Mouse (Mus musculus) CH12.LX (cell line): ENCODE measurements around the gene Angptl6.

Source experiments
- CHD1 ChIP-seq: IDR thresholded peaks from 2 replicates; pipeline ENCODE4 v1.6.1; 2012; ENCODE audit warnings: low read depth, low read length, improper control_type of control experiment, inconsistent platforms
- CTCF ChIP-seq, 2 experiments: IDR thresholded peaks in 1 of 2; conservative IDR thresholded peaks in 1 of 2; 2 replicates each; pipeline ENCODE4 v1.5.1; 2011 to 2012; ENCODE audit warnings: low read depth in 2 of 2, low read length in 2 of 2, improper control_type of control experiment in 1 of 2, inconsistent platforms in 1 of 2, mild to moderate bottlenecking in 1 of 2, moderate library complexity in 1 of 2
- E2F4 ChIP-seq: IDR thresholded peaks from 2 replicates; pipeline ENCODE4 v1.6.1; 2011; ENCODE audit warnings: low read depth, low read length, improper control_type of control experiment; ENCODE audit not compliant: insufficient replicate concordance
- EP300 ChIP-seq: IDR thresholded peaks from 2 replicates; pipeline ENCODE4 v1.6.1; 2011; ENCODE audit warnings: low read length, improper control_type of control experiment
- GABPA ChIP-seq: IDR thresholded peaks from 2 replicates; pipeline ENCODE4 v1.6.1; 2012; ENCODE audit warnings: low read depth, low read length, improper control_type of control experiment, inconsistent platforms; ENCODE audit not compliant: insufficient replicate concordance
- IRF4 ChIP-seq: IDR thresholded peaks from 2 replicates; pipeline ENCODE4 v1.6.1; 2014; ENCODE audit warnings: low read depth, mild to moderate bottlenecking, inconsistent platforms, low read length, improper control_type of control experiment
- JUN ChIP-seq: IDR thresholded peaks from 2 replicates; pipeline ENCODE4 v1.6.1; 2011; ENCODE audit warnings: low read depth, mild to moderate bottlenecking, low read length, improper control_type of control experiment, moderate library complexity; ENCODE audit not compliant: insufficient read depth
- JUND ChIP-seq: conservative IDR thresholded peaks from 2 replicates; pipeline ENCODE4 v1.6.1; 2011; ENCODE audit warnings: low read depth, low read length, improper control_type of control experiment
- KAT2A ChIP-seq: IDR thresholded peaks from 2 replicates; pipeline ENCODE4 v1.6.1; 2012; ENCODE audit warnings: low read length, improper control_type of control experiment, inconsistent platforms; ENCODE audit not compliant: insufficient replicate concordance
- PAX5 ChIP-seq: IDR thresholded peaks from 2 replicates; pipeline ENCODE4 v1.6.1; 2012; ENCODE audit warnings: low read length, inconsistent platforms, mixed read lengths
- POLR2A ChIP-seq: IDR thresholded peaks from 2 replicates; pipeline ENCODE4 v1.6.1; 2011; ENCODE audit warnings: low read depth, mild to moderate bottlenecking, improper control_type of control experiment, low read length
- TBP ChIP-seq: conservative IDR thresholded peaks from 2 replicates; pipeline ENCODE4 v1.6.1; 2011; ENCODE audit warnings: low read depth, low read length, improper control_type of control experiment

GRCm38 (mm10) chr9:20890411-20890810 is 10.9 kb upstream of the Angptl6 start:
- no peak for TF ChIP-seq CTCF (conservative IDR thresholded peaks at IDR 0.05 in 1 of 2, IDR thresholded peaks at IDR 0.05 in 1 of 2; ENCODE audit: low read depth in 2 of 2, low read length in 2 of 2)
- TF ChIP-seq GABPA, result no peak
- TF ChIP-seq EP300, result no peak
- TF ChIP-seq JUND, result no peak
- TF ChIP-seq TBP, result no peak
- no peak for TF ChIP-seq KAT2A
- no peak for TF ChIP-seq E2F4
- TF ChIP-seq POLR2A, result no peak; the same call in 1 of the 2 replicates
- TF ChIP-seq JUN, result no peak
- TF ChIP-seq IRF4, result no peak
- no peak for TF ChIP-seq CHD1
- TF ChIP-seq PAX5, result no peak
